Mouse (Mus musculus) MEL (cell line): ENCODE data around the gene 5730455P16Rik.

Source experiments
- BHLHE40 ChIP-seq: IDR thresholded peaks from 2 replicates; pipeline ENCODE4 v1.6.1; 2012; ENCODE audit warnings: low read depth, mild to moderate bottlenecking, inconsistent platforms, low read length, improper control_type of control experiment, borderline replicate concordance
- POLR2AphosphoS5 ChIP-seq: IDR thresholded peaks from 2 replicates; pipeline ENCODE4 v1.6.1; 2012; ENCODE audit warnings: low read depth, borderline replicate concordance, mild to moderate bottlenecking, inconsistent platforms, low read length, moderate library complexity, mixed read lengths

DNA sequence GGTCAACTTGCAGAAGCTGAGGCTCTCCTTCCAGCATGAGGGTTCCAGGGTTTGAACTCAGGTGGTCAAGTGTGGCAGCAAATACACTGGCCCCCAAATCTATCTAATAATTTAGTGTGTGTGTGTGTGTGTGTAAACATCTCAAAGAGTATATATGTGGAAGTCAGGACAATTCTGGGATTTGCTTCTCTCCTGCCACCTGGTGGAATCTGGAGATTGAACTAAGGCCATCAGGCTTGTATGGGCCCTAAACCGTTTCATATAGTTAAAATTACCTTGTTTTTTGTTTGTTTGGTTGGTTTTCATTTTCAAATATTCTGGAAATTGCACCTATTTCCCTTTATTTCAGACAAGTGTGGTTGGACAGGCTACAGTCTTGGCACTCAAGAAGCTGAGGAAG, 8.9 kb downstream of the 5730455P16Rik start:
- TF ChIP-seq POLR2AphosphoS5: no peak
- TF ChIP-seq BHLHE40: no peak
